Mouse (Mus musculus) mesoderm, embryonic 11.5 days (tissue): ENCODE data around the gene Des.

Source experiments
- DNase-seq: peaks from one replicate; pipeline ENCODE4 v3.0.0-alpha.2; 2012; ENCODE audit warnings: low read depth, low spot score

Gene Des

DNA sequence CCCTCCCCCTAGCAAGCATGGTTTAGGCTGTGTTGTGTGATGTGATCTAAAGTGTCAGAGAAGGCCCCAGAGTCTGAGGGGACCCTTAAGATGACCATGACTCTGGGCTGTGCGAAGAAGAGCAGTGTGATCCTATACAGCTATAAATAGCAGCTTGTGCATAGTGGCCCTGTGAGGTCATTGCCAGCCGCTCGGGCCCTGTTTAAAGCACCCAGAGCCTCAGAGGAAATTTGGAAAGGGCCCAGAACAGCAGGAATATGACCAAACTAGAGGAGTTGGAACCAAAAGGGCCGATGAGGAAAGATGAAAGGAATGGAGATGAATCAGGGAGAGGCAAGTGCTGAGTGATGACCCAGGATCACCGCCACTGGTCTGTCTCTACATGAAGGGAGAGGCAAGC, 12.8 kb upstream of the Des start:
- no peak for DNase-seq

DNA sequence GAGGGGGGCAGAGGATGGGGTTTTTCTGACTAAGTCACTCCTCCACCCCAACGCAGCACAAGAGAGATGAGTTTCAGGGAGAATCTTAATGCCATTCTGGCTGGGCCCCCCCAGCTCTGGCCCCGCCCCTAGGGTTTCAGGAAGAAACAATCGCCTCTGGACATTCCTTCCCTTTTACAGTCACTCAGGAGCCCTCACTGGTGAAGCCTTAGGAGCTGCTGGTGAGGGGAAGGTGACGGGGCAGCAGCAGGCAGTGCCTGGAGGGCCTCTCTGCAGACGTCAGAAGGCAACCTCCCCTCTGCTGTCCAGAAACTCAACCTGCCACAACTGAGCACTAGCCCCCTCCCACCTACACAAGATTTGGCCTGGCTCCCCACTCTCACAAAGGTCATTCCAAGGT, 10.9 kb upstream of the Des start:
- no peak for DNase-seq

- DNase-seq: no peak
Observed at GRCm38 (mm10) chr1:75357261-75357660, 2.9 kb upstream of the Des start.

DNA sequence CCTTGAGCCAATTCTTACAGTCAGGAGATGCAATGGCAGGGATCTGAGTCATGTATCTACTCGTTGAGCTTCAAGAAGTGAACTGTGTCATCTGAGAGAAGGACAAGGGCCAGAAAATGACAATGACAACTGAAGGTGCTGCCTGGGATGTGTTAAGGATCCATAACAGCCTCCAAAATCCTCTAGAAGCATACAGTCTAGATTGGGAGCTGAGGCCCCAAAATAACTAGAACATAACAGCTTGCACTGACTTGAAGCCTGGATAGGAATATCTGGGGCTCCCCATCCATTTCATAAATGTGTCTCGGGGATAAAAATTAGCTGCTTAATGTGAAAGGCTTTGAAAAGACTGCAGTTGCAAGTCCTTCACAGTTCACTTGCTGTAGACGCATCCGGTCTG, 2.1 kb upstream of the Des start:
- DNase-seq: no peak

GRCm38 (mm10) chr1:75359346-75359745, 783 bp upstream of the Des start:
- DNase-seq: no peak

- no peak for DNase-seq
Observed at GRCm38 (mm10) chr1:75361123-75361522, 994 bp downstream of the Des start.

- no peak for DNase-seq
Observed at GRCm38 (mm10) chr1:75361750-75362149, 1.6 kb downstream of the Des start.

- DNase-seq: no peak
Observed at GRCm38 (mm10) chr1:75363868-75364267, 3.7 kb downstream of the Des start.

GRCm38 (mm10) chr1:75365510-75366137, 5.5 kb downstream of the Des start:
- DNase-seq: no peak

- DNase-seq: no peak
Observed at GRCm38 (mm10) chr1:75369360-75369983, 9.3 kb downstream of the Des start.

GRCm38 (mm10) chr1:75369984-75370660, 10.0 kb downstream of the Des start:
- DNase-seq: no peak

DNA sequence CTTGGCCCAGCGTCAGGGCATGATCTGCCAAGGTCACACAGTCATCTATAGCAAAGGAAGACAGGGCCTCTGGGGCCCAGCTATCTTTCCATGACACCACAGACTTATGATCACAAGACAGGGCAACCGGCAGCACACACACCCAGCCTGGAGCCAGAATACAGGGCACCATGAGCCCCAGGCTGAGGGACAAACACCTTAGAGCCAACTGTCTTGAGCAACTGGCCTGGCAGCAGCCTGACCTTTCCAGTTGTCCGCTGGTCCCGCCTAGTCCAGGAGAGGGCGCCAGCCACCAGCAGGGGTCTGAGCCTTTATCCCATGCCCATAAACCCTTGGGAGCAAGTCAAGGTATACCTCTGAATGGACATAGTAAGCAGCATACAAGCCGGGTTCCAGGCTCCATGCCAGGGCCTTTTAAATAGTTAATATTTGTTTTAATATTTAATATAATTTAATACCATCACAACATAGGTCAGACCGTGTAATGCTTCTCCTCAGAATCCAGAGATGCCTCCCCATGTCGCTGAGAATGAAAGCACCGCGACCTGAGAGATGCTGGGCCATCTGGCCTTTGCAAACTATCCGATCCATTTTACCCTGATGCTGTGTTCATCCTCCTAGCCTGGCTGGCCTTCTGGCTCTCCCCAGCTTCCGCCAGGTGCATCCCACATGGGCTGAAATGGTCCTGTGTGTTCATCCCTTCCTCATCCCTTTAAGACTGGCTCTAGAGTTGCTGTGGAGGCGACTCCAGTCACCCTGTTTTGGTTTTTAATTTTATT, 11.4 kb downstream of the Des start:
- no peak for DNase-seq

DNA sequence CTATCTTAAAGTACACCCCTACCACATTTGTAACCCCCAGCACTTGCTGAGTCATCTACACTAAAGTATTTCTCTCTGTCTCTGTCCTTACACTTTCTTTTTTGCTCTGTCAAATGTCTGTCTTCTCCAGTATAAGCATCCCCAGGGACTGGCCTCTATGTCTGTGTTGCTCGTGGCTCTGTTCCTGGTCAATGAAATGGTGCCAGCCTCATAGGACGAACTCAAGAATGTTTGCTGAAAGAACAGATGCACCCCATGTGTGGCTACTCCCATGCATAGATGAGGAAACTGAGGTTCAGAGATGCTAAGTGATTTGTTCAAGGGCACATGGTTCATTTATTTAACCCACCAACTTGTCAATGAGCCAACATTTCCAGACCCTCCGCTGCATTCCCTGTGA, 12.3 kb downstream of the Des start:
- DNase-seq: no peak

GRCm38 (mm10) chr1:75373276-75373675, 13.1 kb downstream of the Des start:
- no peak for DNase-seq

- no peak for DNase-seq
Observed at GRCm38 (mm10) chr1:75374950-75375936, 15.1 kb downstream of the Des start, which contains the start of gene Speg. Speg (plus strand) TSS chr1:75375297.

DNA sequence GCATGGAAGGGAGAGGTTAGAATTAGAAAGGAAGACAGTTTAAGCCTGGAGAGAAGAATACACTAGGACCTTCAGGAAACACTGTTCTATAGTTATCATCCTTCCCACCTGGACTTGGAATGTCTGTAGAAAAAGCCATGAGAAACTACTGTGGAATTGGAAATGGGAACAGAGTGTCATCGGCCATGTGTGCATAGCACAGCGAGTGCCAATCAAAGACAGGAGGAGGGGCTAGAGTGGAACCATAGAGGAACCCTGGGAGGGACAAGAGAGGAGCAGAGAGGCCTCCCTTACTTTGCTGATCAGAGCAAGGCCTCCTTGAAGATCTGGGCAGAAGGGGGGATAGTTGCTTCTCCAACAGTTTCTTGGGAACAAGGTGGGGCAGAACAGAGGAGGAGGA, 19.1 kb downstream of the Des start:
- no peak for DNase-seq

- DNase-seq: no peak
Observed at GRCm38 (mm10) chr1:75379931-75380330, 19.8 kb downstream of the Des start.

DNA sequence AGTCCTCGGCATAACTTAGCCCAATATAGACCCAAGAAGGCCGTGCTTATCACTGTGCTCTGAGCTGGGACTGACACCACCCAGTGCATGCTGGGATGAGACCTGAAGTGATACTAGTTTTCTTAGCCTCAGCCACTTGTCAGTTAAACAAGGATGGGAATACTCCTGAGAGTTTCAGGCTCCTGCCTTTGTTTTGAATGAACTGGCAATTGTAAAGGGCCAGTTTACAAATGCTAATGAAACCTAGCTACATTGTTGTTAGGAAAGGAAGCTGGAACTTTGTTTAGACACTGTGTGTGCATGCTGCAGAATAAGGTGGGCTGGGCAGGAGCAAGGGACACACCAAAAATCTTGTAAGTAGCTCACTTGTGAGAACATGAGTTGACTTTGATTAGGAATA, 20.8 kb downstream of the Des start:
- DNase-seq: no peak

DNA sequence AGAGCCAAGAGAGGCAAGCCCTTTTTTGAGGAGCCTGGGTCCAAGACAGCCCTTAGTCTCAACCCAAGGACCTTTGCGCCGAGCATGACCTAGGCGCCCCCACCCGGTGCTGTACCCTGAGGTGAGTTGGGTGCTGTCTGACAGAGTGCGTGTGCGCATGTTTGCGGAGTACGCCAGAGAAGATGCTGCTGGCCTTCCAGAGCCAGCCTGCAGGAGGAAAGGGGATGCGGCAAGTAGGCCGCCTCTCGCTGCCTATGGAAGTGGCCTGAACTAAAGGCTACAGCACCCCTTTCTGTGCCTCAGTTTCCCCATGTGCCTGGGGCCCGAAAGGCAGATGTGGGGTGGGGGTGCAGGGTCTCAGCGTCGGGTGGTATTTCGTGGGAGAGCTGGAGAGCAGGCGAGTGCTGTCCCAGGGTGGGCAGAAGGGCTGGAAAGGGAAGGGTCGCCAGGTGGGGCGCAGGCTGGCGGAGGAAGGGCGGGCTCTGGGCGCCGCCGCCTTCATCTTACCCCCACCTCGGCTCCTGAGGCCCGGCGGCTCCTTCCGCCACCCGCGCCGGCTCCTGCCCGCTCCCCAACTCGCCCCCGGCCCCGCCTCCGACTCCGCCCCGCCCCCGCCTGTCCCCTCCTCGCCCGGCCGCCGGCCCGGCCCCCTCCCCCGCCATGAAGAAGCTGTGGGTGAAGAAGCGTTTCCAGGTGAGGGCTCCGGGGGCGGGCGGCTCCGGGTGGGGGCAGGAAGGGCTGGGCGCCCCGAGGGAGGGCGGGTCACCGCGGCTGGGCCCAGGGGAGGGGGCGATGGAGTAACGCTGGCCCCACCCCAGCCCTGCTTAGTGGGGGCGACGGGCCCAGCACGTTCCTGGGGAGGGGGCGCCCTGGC, 21.6 kb downstream of the Des start:
- no peak for DNase-seq
